Mouse (Mus musculus) regulatory T cell (primary cell): ENCODE data around the gene Thy1.

Source experiments
- in situ Hi-C: fragments of 300-600 bp; cut with MboI, MseI; formaldehyde crosslinking; loops from one replicate; pipeline ENCODE4 v1.15.1; 2025; ENCODE audit warnings: high pct_unique_total_duplicates

Gene Thy1

DNA sequence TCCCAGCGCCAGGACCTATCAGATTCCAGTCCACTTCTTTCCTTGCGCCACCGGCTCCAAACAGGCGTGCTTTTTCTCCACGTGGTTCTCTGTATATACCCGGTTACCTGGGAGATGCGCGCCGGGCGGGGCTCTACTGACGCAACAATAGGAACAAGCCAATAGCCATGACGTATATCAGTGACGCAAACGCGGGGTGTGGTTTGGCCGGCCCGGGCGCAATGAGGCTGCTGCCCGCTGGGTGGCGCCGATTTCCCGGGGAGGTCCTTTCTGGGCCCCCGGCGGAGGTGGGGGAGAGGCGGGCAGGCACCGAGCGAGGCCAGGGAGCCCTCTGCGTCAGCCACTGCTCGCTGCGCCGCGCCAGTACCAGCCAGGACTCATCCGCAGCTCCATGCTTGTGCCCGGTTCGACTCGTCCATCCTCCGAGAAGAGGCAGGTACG, 23.6 kb downstream of the Thy1 start, which contains the start of gene Usp2:
Gene Usp2, plus strand, starts transcription at position 237 of the 441 bp plus-strand sequence.
- in situ Hi-C loops: no loop called here

DNA sequence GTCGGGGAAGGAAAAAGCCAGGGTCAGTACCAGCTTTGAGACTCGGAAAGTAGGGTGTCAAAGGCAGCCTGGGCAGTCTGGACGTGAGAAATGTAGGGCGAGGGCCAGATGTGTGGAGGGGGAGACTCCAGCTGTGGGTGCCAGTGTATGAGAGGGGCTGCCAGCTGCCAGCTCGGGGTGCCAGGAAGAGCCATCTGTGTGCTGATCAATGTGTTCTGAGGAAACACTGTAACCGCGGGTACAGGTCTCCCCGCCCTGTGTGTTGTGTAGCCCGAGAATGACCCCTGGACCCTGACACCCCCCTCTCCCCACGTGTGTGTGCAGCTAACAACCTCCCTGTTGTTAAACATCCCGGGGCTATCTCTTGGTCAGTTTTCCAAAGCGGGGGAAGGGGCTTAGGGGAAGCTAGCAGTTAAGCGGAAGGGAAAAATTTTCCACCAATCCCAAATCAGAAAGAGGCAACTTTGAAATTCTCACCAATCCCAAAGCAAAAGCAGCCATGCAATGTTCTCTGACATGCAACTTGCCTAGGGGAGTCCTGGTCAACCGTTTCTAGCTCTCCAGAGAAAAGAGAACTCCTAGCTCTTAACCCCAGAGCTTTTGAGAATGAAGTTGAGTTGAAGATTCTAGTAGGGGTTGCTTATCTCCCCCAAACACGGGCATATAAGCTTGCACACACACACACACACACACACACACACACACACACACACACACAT, 24.2 kb downstream of the Thy1 start:
- in situ Hi-C loops: no loop called here

DNA sequence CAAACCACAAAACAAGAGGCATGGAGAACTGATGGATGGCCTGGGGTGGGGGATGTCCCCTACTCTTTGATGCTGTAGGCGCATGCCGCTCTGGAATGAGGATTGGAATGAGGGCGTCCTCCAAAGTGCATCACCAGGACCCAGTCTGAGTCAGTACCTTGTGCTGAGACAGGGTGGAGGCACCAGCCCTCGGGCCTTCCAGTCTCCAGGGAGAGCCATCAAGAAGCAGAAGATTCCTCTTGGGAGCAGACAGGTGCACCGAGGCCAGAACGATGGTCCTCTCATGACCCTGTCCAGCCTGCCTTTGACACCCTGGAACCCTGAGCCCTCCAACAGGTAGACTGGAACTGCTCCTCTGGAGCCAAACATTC, 24.8 kb downstream of the Thy1 start:
- in situ Hi-C loops: no loop called here

DNA sequence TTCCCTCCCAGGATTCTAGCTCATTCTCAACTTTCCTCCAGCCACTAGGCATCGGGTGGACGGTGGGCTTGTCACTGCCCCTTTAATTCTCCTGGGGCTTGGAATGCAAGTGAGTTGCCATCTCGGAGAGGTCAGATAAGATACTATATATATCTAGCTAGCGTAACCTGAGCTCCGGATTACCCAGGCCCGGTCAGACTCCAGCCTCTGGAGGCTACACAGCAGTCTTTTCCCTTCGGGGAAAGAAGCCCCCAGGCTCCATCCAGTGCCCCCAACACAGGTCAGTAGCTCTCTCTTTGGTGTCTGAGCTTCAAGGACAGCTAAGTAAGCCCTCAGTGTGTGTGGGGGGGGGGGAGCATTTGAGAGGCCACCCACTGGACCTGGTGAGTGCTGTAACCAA, 26.1 kb downstream of the Thy1 start:
- in situ Hi-C loops: no loop called here

DNA sequence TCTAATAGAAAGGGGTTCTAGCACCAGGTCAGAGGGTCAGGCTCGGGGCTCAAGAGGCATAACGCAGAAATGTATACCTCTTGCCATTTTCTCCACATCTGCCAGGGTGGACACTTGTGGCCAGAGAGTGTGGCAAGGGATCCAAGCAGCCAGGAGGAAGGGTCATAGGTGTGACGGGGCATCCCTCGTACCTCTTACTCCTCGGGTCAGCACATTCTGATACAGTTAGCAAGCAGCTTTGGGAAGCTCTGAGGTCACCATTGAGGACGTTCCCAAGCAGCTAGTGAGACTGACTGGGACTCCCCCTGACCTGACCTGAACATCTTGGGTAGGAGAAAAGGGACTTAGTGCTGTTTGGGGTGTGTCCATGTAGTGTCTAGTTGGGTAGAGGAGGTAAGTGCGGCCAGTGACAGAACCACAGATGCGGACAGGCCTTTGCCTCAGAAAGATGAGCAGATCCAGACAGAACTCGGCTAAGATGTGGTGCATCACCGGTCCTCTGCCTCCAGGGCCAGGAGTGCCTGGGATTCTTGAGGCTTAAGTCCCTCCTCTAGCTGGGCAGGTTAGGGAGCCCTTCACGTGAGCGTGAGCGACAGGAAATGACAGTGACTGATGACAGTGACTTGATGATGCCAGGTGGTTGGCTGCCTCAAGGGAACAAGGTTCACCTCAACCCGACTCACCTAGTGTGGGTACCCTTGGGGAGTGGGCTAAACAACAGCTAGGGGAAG, 27.1 kb downstream of the Thy1 start:
- in situ Hi-C loops: no loop called here

DNA sequence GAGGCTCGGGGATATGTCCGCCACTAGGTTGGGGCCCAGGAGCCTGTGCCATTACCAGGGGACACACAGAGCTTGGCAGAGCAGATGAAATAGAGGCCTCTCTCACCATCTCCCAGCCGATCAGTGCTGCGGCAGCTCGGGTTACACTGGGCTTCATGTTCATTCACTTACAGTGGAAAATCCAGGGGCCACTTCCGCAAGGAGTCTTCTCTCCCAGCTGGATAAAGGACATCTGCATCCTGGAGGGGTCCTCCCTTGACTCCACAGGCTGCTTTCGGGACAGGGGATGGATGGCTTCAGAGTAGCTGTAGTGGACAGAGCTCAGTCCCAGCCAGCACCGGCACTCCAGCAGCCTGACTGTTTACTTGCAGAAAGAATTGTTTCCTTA, 27.7 kb downstream of the Thy1 start:
- in situ Hi-C loops: no loop called here

DNA sequence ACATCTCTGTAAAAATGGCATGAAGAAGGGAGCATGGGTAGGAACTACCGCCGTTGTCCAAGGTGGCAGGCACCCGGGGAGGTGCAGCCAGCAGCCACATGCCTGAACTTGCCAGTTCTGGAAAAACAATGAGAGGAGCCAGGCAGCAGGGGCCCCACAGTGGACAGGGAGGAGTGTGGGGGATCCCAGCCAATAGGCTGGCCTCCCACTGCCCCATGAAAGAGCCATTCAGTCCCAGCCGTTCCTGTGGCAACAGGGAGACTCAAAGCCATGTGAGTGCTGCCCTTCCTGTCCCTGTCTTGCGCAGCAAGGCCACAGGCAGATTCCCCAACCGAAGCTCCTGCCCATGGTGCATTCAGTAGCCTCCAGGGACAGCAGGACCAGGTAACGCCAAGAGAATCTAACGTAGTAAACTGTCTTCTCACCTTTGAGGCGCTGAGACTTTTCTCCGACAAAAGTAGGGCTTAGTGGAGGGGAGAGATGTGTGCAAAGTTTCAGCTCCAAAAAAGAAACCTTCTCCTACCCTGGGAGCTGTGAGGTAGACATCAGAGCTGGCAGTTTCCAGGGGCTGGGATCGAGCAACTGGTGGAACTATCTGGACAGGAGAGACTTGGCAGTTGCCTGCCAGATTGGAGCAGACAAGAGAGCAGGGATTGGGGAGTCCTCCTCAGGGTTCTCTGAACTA, 28.9 kb downstream of the Thy1 start:
- in situ Hi-C loops: no loop called here

DNA sequence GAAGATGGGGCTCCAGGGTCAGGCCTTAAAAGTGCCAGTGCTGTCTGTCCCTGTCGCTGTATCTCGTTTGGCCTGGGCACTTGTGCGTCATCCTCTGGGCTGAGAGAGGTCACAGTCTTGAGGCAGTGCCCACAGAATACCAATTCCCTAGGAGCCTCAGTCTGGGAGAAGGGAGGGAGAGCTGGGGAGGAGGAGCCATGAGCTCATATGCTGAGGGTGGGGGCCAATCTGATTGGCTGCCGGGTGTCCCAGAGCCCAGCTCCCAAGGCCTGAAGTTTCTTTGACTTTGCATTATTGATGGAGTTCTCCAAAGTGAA, 29.4 kb downstream of the Thy1 start:
- in situ Hi-C loops: no loop called here

DNA sequence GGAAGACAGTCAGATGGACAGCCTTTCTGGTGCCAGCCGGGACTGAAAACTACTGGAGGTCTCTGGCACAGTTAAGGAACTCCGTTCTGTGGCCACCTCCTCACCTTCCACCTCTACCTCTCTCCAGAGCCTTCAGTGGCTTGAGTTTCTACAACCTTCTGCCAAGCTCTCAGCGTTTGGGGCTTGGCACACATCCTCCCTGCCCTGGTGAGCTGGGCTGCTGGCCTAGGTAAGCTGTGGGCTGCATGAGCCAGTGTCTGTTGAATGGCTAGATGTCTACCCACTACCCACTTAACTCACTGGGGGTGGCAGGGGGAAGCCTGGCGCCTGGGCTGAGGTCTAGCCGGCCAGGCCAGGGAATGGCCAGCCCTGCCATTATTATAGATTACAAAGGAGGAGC, 29.9 kb downstream of the Thy1 start:
- in situ Hi-C loops: no loop called here

DNA sequence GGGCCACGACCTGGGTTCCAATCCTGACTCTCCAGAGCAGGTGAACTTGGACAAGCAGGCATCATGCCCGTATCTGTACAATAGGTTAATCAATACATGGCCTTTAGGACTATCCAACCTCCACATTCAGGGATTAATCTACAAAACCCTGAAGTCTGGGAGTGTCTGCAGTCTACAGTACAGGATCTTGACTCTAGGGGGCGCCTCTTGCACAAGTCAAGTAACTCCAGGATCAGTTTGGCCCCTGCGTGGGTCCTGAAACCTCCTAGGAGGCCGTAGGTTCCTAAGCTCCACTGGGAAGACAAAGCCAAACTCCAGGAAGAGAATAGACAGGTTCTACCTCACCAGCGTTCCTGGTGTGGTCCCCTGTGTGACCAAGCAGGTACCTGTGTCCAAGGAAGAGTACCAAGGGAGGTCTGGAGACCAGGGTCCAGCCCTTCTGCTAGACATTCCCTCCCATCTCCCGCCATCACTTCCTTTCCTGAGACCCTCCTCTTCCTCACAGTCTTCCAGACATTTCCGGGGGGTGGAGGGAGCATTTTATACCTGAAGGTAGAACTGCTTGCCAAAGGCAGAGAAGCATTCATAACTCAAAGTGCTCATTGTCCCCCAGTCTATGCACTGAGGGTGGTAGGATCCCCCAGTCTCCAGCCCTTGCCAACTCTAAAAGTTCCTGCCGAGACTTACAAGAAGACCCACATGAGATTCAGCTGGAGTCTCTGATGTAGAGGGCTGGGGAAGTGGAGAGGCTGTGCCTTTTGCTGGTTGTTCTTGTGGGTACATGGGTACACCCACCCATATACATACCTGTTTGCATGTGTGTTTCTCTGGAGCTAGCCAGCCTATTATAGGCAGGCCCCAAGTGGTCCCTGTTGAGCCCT, 31.5 kb downstream of the Thy1 start:
- in situ Hi-C loops: loop anchor here (25.0 kb wide), 1 partner anchor 537 kb away; no protein-coding TSS in a partner anchor

DNA sequence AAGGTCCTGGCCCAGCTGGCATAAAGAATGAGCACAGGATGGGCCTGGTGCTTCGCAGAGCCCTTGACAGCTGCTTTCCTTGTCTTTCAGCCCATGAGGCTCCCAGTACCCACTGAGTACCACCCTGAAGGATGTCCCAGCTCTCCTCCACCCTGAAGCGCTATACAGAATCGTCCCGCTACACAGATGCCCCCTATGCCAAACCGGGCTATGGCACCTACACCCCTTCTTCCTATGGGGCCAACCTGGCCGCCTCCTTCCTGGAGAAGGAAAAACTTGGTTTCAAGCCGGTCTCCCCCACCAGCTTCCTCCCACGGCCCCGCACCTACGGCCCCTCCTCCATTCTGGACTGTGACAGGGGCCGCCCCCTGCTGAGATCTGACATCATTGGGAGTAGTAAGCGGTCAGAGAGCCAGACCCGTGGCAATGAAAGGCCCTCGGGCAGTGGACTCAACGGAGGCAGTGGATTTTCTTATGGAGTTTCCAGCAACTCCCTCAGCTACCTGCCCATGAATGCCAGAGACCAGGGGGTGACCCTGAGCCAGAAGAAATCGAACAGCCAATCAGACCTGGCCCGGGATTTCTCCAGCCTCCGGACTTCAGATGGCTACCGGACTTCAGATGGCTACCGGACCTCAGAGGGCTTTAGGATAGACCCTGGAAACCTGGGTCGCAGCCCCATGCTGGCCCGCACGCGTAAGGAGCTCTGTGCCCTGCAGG, 32.3 kb downstream of the Thy1 start:
- in situ Hi-C loops: loop anchor here (25.0 kb wide), 1 partner anchor 538 kb away; no protein-coding TSS in a partner anchor

DNA sequence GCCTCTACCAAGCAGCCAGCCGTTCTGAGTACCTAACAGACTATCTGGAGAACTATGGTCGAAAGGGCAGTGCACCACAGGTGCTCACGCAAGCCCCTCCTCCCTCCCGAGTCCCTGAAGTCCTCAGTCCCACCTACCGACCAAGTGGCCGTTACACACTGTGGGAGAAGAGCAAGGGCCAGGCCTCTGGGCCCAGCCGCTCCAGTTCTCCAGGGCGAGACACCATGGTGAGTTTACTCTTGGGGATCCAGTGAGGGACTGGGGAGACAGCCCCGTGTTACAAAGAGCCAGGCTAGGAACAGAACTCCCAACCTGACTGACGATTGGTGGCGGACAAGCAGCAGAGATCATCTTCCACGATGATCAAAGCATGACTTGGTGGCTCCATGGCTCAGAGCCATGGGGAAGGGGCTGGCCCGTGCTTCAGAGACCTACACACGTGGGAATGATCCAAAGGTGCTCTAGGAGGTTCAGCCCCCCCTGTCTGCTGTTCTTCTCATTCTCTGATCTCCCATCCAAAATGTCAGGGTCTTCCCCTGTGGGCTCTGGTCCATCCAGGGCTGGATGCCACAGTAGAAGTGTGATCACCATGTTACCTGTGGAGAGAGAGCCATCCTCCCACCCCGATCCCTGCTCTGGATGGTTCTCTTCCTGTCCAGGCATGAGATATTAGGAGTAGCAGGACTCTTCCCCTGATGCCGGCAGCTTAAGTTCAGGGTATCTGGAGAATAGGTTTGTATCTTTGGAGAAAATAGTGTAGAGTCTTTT, 33.0 kb downstream of the Thy1 start:
- in situ Hi-C loops: loop anchor here (25.0 kb wide), 1 partner anchor 539 kb away; no protein-coding TSS in a partner anchor

DNA sequence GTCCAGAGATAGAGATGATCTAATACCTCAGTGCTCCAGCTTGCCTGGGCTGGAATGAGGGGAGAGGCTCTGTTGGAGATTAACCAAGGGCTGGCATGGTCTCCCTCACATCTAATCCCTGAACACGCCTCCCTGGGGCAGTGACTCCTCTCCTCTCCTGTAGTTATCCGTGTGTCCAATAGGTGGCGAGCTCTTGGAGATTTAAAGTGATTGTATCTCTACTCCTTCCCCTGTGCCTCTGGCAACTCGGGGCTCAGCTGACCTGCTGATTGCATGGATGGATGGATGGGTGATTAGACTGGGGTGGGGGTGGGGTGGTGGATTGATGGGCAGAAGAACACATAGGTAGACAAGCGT, 33.6 kb downstream of the Thy1 start:
- in situ Hi-C loops: loop anchor here (25.0 kb wide), 1 partner anchor 539 kb away; no protein-coding TSS in a partner anchor

DNA sequence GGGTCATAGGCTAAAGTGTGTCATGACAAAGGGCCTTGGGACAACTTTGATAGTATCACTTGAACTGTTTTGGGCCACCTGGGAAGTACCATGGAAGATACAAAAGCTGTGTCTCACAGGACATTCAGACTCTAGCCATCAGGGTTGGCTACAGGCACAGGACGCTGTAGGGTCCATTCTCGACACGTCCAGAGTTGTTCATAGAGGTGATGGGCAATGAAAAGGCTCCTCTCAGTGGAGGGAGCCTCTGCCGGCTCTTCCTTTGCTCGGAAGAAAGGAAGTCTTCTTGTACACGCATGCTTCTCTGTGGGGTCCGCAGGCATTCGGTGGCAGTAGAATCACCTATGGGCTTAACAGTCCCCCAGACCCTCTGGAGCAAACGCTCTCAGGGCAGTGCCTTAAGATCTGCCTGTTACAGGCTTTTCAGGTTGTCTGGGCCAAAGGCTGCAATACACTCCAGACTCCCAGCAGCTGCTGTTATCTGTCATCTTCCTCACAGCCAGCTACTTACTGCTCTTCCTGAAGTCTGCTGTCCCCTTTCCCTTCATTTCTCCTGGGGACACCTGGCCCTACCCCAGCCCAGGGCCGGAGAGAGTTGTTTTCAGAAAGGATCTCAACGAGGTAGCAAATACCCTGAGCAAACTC, 34.2 kb downstream of the Thy1 start:
- in situ Hi-C loops: loop anchor here (25.0 kb wide), 1 partner anchor 540 kb away; no protein-coding TSS in a partner anchor

DNA sequence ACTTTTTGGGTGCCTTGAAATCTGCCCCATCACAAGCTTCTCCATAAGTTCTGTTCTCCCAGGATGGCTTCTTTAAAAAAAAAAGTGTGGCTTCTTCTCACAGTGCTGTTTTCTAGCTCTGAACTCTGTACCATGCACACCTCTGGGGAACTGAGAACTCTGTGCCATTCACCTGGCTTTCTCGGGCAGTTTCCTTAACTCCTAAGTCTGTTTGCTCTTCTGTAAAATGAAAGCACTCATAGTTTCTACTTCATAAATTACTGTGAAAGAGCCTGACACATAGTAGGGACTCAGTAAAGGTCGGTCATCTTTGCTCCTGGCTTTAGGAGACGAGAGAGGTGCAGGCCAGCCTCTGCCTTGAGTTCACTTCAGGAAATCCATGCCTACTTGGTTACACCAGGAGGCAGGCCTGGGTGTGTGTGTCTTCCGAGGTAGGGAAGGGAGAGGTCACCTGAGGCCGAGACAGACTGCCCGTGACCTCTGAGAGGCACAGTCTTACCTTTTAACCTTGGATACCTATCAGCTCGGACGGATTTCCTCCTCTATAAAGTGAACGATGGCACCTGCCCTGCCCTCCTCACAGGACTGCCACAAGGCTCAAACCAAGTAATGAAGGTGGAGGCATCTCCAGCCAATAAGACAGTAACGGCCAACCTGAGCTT, 35.1 kb downstream of the Thy1 start:
- in situ Hi-C loops: loop anchor here (25.0 kb wide), 1 partner anchor 541 kb away; no protein-coding TSS in a partner anchor

DNA sequence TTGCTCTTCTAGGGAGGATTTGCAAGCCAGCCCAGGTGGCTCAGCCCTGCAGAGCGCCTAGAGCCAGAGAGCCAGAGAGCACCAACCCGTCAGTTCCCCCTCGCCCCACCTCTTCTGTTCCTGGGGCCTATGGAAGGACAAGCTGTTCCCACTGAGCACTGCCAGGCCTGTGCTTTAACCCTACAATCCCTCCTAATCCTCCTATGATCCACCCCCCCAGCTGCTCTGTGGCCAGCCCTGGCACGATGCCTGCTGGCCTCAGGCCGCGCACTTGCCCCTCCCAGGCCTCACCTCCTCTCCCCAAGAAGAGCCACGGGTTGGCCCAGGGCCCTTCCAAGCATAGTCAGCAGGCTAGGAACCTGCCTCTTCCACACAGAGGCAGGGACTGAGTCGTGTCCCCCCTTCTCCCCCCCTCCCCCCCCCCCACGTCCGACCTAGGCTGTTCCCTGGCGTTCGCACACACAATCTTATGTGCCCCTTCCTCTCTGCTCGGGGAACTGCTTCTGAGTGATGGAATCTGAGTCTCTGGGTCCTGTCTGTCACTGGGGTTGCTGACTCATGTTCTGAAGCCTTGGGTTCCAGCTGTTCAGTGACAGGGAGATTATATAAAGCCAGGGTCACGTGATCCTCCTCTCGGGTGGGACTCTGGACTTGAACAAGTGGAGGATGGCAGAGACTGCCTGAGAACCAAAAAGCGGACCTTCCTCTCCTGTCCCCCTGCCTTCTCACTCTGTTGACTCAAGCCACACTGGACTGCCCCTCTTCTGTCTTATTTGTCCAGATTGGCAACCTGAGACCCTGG, 36.0 kb downstream of the Thy1 start:
- in situ Hi-C loops: loop anchor here (25.0 kb wide), 1 partner anchor 542 kb away; no protein-coding TSS in a partner anchor

DNA sequence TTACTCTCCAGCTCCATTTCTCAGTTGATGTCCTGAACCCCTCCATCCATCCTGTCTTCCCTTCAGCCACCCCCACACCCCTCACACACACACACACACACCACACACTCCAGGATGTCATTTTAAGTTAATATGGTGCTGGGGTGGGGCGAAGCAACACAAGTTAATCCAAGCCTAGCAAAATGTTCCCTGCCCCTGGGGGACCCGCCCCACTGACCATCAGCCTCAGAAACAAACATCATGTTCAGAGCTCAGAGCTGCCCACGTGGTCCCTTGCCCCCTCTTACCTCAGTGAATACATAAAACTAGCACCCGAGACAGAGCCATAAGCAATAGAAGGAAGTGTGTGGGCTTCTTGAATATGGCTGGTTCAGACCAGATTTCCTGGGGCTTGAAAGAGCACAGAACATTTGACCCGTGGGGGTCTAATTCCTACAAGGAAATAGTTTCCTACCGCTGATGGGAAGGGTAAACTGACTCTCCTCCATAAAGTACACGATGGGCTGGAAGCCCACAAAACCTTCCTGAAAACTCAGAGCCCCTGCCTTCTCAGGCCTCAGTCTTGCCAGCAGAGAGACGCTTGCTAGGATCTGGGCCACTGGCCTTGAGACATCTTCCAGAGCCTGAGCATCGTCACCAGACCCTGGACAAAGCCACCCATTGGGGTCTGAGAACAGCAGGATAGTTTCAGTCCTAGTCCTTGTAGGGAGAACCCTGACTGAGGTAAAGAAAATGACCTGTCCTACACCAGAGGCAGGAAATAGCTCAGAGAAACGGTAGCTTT, 37.0 kb downstream of the Thy1 start:
- in situ Hi-C loops: loop anchor here (25.0 kb wide), 1 partner anchor 543 kb away; no protein-coding TSS in a partner anchor
